Mouse (Mus musculus): ENCODE results near the gene Ccdc33. TPM values are rescaled to one million over a fixed set of nuclear protein-coding genes. Genes with fewer than 3 reads are reported as not detected.
A peak's percentile ranks its signal among the peaks of the same experiment; 100 is the strongest.

The Ccdc33 gene
- polyA plus RNA-seq, 1 experiment from 2014 or later, result 0.43 TPM

DNA sequence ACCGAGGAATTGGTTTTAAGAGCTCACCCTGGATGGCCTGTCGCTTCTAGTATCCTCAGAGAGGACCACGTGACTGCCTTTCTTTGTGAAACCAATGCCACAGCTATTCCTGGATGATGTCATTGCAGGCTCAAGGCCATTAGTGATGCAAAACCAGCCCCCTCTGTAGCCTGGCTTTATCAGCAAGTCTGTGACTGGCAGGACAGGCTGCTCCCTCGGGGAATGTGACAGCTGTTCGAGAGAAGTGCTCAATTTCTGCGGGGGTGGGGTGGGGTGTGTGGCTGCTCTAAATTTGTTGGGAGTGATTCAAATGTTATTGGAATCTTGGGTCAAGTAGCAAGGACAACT, 109.6 kb downstream of the Ccdc33 start:
- Histone ChIP-seq H3K9me3 (ENCODE audit: control insufficient read depth, low read length) (no peaks in the 10 kb centered on the region), H3K36me3 (ENCODE audit: control insufficient read depth, insufficient read depth, low read length) (no peaks in the 10 kb centered on the region), H3K4me1 (ENCODE audit: control insufficient read depth, insufficient read depth, low read depth, low read length) (peaks cover 7% of the 10 kb centered on the region), H3K27me3 (replicated peaks; ENCODE audit: control insufficient read depth, insufficient read depth, low read length) (no peaks in the 10 kb centered on the region), H3K4me3 (ENCODE audit: low read length) (peak overlapping the region; percentile 14; the same call in 1 of the 2 replicates), H3K27ac (ENCODE audit: low read depth, low read length) (peak overlapping the region; percentile 76), H3K9ac (ENCODE audit: low read depth, low read length) (peak overlapping the region; percentile 33), H3K4me2 (ENCODE audit: low read length) (peak overlapping the region; percentile 42)
- WGBS, result 2% methylated on average over 6 of the region's 6 CpGs
- peak; percentile 87 for ATAC-seq

DNA sequence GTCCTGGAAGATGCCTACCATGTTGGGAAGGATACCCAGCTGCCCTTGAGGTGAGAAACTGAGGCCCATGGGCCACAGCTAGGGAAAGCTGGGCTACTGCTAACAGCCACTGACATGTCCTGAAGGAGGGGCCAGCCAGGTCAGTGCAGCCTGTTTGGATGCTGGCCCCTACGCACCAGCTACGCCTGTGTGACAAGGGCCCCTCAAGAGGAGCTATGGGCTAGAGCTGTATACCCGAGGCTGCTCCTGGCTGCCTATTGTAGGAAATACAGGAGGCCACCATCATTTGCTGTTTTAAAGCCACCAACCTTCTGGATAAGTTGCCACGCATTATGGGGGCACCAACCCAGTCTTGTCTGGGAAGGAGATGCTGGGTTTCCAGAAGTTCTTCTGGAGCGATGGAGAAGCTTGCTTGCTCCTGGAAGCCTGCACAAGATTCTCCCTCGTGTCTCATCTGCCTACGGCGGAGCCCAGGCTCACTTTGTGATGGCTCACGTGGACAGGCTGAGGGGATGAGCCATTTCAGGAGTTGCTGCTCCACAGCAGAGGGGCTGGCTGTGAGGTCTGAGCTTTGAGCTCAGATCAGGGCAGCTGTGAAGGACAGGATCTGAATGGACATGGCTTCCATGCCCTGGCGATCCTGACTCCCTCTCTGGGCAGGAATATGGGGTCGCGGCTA, 110.1 kb downstream of the Ccdc33 start:
- Histone ChIP-seq H3K4me1 (ENCODE audit: control insufficient read depth, insufficient read depth, low read depth, low read length) (peaks cover 7% of the 10 kb centered on the region), H3K9ac (ENCODE audit: low read depth, low read length) (peak overlapping the region; percentile 33), H3K27ac (ENCODE audit: low read depth, low read length) (peak overlapping the region; percentile 76), H3K4me2 (ENCODE audit: low read length) (peak overlapping the region; percentile 42), H3K36me3 (ENCODE audit: control insufficient read depth, insufficient read depth, low read length) (no peaks in the 10 kb centered on the region), H3K9me3 (ENCODE audit: control insufficient read depth, low read length) (no peaks in the 10 kb centered on the region), H3K4me3 (ENCODE audit: low read length) (peak overlapping the region; percentile 14; the same call in 1 of the 2 replicates), H3K27me3 (replicated peaks; ENCODE audit: control insufficient read depth, insufficient read depth, low read length) (no peaks in the 10 kb centered on the region)
- WGBS, result 52% methylated on average over 12 of the region's 12 CpGs
- peak; percentile 63 for ATAC-seq

- H3K9ac ChIP-seq (ENCODE audit: low read depth, low read length), result no peak within 1 kb of the TSS
- no peaks in the 10 kb centered on the region for H3K9me3 ChIP-seq (ENCODE audit: control insufficient read depth, low read length)
- no peak within 1 kb of the TSS for H3K4me2 ChIP-seq (ENCODE audit: low read length)
- ATAC-seq, result no peak
- H3K4me1 ChIP-seq (ENCODE audit: control insufficient read depth, insufficient read depth, low read depth, low read length), result peaks cover 7% of the 10 kb centered on the region
- H3K36me3 ChIP-seq (ENCODE audit: control insufficient read depth, insufficient read depth, low read length), result no peaks in the 10 kb centered on the region
- WGBS, result 88% methylated on average over 16 of the region's 16 CpGs
- H3K4me3 ChIP-seq (ENCODE audit: low read length), result no peak within 1 kb of the TSS
- H3K27ac ChIP-seq (ENCODE audit: low read depth, low read length), result no peak within 1 kb of the TSS
- no peaks in the 10 kb centered on the region for H3K27me3 ChIP-seq (replicated peaks; ENCODE audit: control insufficient read depth, insufficient read depth, low read length)
Measured at GRCm38 (mm10) chr9:58005753-58006461, 112.7 kb downstream of the Ccdc33 start, which contains the start of gene Cyp11a1. Cyp11a1 (plus strand) TSS chr9:58006411.

DNA sequence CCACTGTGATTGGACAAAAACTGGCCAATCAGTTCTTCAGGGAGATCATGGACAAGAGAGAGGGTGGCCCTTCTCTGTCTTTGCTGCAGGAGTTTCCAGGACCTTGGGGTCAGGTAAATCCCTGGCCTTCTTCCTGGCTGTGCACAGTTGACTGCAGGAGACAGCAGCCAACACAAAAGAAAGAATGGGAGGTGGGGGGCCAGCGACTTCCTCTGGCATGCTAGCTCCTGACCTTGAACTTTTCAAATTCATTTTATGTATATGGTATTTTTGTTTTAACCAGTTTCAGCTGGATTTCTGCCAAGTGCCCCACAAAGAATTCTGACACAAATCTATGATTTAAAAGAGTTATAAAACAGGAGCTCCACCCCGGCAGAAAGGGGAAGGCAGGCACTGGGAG, 115.4 kb downstream of the Ccdc33 start:
- peaks cover 5% of the 10 kb centered on the region; the same call in 1 of the 2 replicates for H3K27me3 ChIP-seq (replicated peaks; ENCODE audit: control insufficient read depth, insufficient read depth, low read length)
- no peaks in the 10 kb centered on the region for H3K36me3 ChIP-seq (ENCODE audit: control insufficient read depth, insufficient read depth, low read length)
- peaks cover 2% of the 10 kb centered on the region; the same call in 1 of the 2 replicates for H3K4me1 ChIP-seq (ENCODE audit: control insufficient read depth, insufficient read depth, low read depth, low read length)
- 39% methylated on average over 2 of the region's 2 CpGs for WGBS
- ATAC-seq, result no peak
- H3K9me3 ChIP-seq (ENCODE audit: control insufficient read depth, low read length), result no peaks in the 10 kb centered on the region
- no peak overlapping the region for H3K4me2 ChIP-seq (ENCODE audit: low read length)
- H3K4me3 ChIP-seq (ENCODE audit: low read length), result no peak overlapping the region
- H3K9ac ChIP-seq (ENCODE audit: low read depth, low read length), result no peak overlapping the region
- no peak overlapping the region for H3K27ac ChIP-seq (ENCODE audit: low read depth, low read length)

- ATAC-seq, result no peak
- 42% methylated on average over 2 of the region's 2 CpGs for WGBS
- no peak overlapping the region for H3K27ac ChIP-seq (ENCODE audit: low read depth, low read length)
Measured at GRCm38 (mm10) chr9:57999676-58000075, 118.9 kb downstream of the Ccdc33 start.

DNA sequence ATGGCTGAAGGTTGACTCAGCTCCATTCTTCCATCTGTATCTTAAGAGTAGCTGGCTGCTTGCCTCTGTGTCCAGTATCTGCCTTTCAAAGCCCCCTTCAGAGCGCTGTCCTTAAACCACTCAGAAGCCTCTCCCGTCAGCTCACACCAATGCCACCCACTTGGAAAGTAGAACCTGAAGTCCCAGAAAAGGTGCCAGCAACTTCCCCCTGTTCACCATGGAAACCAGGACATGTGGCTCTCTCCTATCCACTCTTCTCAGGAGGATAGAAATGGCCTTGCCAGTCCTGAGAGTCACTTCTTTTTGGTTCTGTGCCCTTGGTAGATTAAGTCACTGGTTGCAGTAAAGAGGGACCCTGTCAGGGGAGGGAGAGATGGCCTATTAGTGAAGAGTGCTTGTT, 119.9 kb downstream of the Ccdc33 start:
- 53% methylated on average over 2 of the region's 2 CpGs for WGBS
- Histone ChIP-seq H3K4me1 (ENCODE audit: control insufficient read depth, insufficient read depth, low read depth, low read length) (peaks cover 7% of the 10 kb centered on the region), H3K27me3 (replicated peaks; ENCODE audit: control insufficient read depth, insufficient read depth, low read length) (peaks cover 10% of the 10 kb centered on the region; the same call in 1 of the 2 replicates), H3K9ac (ENCODE audit: low read depth, low read length) (no peak overlapping the region), H3K27ac (ENCODE audit: low read depth, low read length) (no peak overlapping the region), H3K4me3 (ENCODE audit: low read length) (no peak overlapping the region), H3K4me2 (ENCODE audit: low read length) (peak overlapping the region; percentile 24), H3K36me3 (ENCODE audit: control insufficient read depth, insufficient read depth, low read length) (no peaks in the 10 kb centered on the region), H3K9me3 (ENCODE audit: control insufficient read depth, low read length) (no peaks in the 10 kb centered on the region)
- no peak for ATAC-seq

More at GRCm38 (mm10) chr9:57999676-58000075, 118.9 kb downstream of the Ccdc33 start:
- Histone ChIP-seq H3K4me3 (ENCODE audit: low read length) (no peak overlapping the region), H3K27me3 (replicated peaks; ENCODE audit: control insufficient read depth, insufficient read depth, low read length) (peaks cover 10% of the 10 kb centered on the region; the same call in 1 of the 2 replicates), H3K9ac (ENCODE audit: low read depth, low read length) (no peak overlapping the region), H3K36me3 (ENCODE audit: control insufficient read depth, insufficient read depth, low read length) (no peaks in the 10 kb centered on the region), H3K4me2 (ENCODE audit: low read length) (no peak overlapping the region), H3K4me1 (ENCODE audit: control insufficient read depth, insufficient read depth, low read depth, low read length) (peaks cover 7% of the 10 kb centered on the region), H3K9me3 (ENCODE audit: control insufficient read depth, low read length) (no peaks in the 10 kb centered on the region)

DNA sequence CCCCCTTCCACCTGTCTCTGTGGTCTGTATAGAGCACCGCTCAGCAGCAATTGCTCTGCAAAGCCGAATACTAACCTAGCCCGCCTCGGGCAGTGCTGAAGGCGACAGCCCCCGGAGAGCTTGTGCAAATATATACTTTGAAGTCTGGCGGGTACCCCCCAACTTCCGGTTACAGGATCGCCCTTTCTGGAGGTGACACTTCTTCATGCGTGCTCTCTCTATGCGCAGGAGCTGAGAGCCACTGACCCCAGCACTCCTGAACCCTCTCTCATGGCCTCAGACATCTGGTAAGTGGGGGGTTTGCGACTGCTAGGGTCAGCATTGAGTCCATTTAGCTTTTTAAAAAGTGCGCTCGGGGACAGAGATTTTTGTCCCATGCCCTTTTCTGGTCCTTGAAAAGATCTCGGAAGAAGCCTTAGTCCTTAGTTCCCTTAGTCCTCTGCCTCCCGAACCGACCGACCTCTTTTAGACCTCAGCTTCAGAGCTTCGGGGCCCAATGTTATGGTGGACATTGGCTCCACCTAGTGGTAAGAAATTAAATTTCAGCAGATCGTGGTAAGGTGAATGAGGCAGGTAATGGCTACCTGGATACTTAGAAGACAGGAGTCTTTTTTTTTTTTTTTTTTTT, 120.5 kb downstream of the Ccdc33 start:
- no peaks in the 10 kb centered on the region for H3K9me3 ChIP-seq (ENCODE audit: control insufficient read depth, low read length)
- H3K36me3 ChIP-seq (ENCODE audit: control insufficient read depth, insufficient read depth, low read length), result no peaks in the 10 kb centered on the region
- peak overlapping the region; percentile 83 for H3K4me2 ChIP-seq (ENCODE audit: low read length)
- peaks cover 10% of the 10 kb centered on the region; the same call in 1 of the 2 replicates for H3K27me3 ChIP-seq (replicated peaks; ENCODE audit: control insufficient read depth, insufficient read depth, low read length)
- peak; percentile 77 for ATAC-seq
- 2% methylated on average over 20 of the region's 20 CpGs for WGBS
- peak overlapping the region; percentile 58 for H3K9ac ChIP-seq (ENCODE audit: low read depth, low read length)
- H3K4me3 ChIP-seq (ENCODE audit: low read length), result peak overlapping the region; percentile 43
- H3K4me1 ChIP-seq (ENCODE audit: control insufficient read depth, insufficient read depth, low read depth, low read length), result peaks cover 8% of the 10 kb centered on the region
- H3K27ac ChIP-seq (ENCODE audit: low read depth, low read length), result 0 out of 2 replicates have a peak overlapping the region, but pooled peaks have one; percentile 44

DNA sequence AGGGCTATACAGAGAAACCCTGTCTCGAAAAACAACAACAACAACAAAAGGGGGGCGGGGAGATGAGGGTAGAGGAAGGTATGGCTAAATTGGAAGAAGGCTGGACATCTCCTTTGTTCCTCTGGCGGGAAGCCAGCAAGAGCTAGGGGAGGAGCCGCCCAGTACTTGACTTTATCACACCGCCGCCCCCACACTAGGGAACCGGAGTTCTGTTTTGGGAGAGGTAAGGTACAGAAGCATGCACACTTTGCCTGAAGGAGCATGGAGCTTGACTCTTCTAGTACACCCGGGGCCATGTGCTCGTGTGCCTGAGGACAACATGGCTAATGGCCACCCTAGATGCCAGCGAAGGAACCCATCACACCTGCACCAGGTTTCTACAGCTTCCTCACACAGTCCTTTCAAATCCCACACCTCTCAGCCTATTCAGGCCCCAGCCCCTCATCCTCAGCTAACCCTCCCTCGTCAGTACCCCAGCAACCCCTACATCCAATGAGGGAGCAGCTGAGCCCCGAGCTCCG, 121.1 kb downstream of the Ccdc33 start:
- Histone ChIP-seq H3K27ac (ENCODE audit: low read depth, low read length) (peak overlapping the region; percentile 44; the same call in 1 of the 2 replicates), H3K4me3 (ENCODE audit: low read length) (peak overlapping the region; percentile 43), H3K27me3 (replicated peaks; ENCODE audit: control insufficient read depth, insufficient read depth, low read length) (peaks cover 10% of the 10 kb centered on the region; the same call in 1 of the 2 replicates), H3K9me3 (ENCODE audit: control insufficient read depth, low read length) (no peaks in the 10 kb centered on the region), H3K4me2 (ENCODE audit: low read length) (peak overlapping the region; percentile 83), H3K36me3 (ENCODE audit: control insufficient read depth, insufficient read depth, low read length) (no peaks in the 10 kb centered on the region), H3K4me1 (ENCODE audit: control insufficient read depth, insufficient read depth, low read depth, low read length) (peaks cover 11% of the 10 kb centered on the region), H3K9ac (ENCODE audit: low read depth, low read length) (peak overlapping the region; percentile 58)
- ATAC-seq, result peak; percentile 95
- 23% methylated on average over 13 of the region's 13 CpGs for WGBS

Measured in hindbrain, embryonic 16.5 days (tissue).